Mouse (Mus musculus) cerebellum, adult 9-11 months (tissue): ENCODE results near the gene Gm49396.

Experiments
- DNase-seq: peaks from one replicate; pipeline ENCODE4 v3.0.0; 2022

Gene Gm49396

DNA sequence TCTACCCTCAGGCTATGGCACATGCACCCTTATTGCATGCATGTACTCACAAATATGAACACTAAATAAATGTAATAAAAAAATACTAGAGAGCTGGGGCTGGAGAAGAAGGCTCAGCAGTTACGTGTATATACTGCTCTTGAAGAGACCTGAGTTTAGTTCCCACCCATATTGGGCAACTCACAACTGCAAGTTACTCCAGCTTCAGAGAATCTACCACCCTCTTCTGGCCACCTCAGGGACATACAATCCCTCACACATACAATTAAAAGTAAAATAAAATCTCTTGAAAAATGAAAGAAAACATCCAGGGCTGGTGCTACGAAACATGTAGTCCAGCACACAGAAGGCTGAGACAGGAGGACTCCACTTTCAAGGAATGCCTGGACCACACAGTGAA is 51.3 kb downstream of the Gm49396 start:
- DNase-seq, result no peak

DNA sequence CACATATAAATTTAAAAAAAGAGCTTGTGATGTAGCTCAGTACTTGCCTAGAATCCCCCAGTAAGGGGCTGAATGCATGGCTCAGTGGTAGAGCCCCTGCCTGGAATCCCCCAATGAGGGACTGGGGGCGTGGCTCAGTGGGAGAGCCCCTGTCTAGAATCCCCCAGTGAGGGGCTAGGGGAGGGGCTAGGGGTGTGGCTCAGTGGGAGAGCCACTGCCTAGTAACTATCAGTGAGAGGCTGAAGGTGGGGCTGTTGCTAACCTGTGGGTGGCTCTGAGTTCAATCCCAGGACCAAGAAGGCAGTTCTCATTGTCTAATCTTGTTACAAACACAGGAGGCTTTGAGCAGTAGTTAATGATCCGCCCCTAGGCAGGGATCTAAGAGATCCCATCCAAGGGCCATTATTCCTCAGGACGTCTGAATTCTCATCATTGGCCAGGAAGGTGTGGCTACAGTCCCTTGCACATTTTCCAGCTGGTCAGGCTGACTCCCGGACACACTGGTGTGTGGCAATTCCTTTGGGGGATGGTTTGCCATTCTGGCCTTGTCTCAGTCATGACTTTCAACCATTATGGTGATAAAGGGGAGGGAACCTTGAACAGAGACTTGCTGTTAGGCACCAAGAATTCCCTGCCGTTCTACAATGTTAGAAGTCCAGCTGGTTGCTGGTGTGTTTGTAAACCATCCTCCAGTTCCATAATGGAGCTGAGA is 52.1 kb downstream of the Gm49396 start:
- DNase-seq, result no peak
